Mouse (Mus musculus) heart, adult 11 months (tissue): ENCODE measurements around the gene Ahrr.

Source experiments
- DNase-seq: peaks from one replicate; pipeline ENCODE4 v3.0.0; 2022

Gene Ahrr

DNA sequence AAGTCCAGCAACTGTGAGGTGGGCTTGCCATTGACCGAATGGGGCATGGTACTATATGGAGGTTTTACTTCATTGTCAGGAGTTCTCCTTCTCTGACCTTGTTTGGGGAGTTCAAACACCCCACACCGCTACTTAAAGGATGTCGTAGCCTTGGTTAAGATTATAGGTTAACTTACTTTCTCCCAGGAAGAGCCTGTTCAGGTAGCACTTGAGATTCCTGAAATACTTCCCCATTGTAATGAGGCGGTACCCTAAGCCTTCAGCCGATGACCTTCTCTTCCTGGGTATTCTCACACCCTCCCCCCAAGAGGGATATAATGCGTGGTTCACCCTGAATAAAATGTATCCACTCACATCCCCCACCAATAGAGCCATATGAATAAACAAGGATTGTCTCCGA lies 54.6 kb downstream of the Ahrr start:
- DNase-seq: no peak

DNA sequence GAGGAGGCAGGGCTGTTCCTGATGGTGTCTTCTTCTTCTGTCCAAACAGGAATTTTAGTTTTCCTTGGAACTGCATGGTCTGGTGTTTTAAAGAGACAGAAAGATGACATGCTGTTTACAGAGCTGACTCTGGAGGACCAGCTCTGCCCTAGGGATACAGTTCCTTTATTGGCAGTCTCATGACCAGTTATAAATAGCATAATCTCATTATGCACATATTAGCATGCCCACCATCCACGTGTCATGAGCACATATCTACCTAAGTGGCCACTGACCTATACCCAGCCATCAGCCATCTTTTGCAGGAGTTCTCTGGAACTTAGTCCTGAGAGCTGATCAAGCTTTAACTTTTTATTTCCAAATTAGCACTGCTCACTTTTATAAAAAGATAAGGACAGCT lies 71.5 kb downstream of the Ahrr start:
- no peak for DNase-seq

DNA sequence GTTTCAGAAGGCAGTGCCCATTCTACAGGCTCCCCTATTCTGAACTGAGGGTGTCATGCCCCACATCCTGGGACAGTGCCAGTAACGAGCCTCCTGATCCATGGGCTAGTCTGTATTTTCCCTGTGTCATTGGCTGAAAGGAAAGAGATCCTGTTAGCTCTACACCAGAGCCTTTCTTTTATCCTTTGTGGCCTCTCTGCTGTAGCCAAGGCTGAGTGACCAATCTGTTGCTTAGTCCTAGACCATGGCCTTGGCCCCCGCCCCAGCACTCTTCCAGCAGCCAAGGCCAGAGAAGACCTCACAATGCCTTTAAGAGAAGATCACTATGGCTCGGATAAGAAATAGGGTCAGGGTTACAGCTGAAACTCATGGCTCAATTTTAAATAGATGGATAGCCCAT lies 73.7 kb downstream of the Ahrr start:
- no peak for DNase-seq

DNA sequence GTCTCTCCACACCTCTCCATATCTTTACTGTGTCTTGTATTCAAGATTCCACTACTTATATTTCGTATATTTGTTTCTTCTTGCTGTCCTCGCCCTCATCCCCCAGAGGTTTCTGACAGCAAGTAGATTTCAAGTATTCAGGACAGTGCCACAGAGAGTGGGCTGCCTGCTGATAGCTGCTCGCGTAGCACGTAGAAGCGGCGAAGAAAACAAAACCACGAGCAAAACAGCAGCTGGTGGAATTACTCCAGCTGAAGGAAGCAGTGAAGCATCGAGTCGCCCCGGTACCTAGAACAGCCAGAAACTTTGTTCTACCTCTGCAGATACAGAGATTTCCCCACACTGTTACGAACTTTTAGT lies 83.2 kb downstream of the Ahrr start:
- DNase-seq: no peak

DNA sequence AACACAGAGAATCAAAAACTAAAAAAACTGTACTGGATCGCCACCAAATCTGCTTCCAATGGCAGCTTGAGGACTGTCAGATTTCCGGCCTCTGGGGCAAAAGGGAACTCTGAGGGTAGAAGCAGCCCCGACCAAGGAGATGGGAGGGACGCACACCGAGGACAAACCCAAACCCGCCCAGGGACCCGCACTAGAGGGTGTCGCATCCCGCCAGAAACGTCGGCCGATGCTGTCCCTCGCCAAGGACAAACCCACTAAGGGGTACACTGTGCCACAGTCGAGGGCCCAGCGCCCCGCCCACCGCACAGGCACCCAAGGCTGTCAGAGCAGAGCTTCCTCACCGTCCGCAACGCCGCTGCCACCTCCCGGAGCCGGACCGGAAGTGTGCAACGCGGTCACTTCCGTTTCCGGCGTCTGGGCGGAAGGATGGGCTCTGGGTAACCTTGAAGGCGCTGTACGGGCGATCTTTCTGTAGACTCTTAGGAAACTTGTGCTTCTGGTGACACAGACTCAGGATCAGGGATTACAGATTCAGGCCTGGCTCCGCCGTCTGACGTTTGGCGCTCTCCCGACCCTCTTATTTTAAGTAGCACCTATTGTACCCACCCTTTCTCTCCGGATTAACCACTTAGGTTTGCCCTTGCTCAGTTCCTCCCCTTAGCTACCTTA lies 83.7 kb downstream of the Ahrr start, which contains the start of gene Exoc3:
Gene Exoc3 (minus strand): TSS at position 416 of the 669 bp plus-strand sequence.
- peak; percentile 99 for DNase-seq

DNA sequence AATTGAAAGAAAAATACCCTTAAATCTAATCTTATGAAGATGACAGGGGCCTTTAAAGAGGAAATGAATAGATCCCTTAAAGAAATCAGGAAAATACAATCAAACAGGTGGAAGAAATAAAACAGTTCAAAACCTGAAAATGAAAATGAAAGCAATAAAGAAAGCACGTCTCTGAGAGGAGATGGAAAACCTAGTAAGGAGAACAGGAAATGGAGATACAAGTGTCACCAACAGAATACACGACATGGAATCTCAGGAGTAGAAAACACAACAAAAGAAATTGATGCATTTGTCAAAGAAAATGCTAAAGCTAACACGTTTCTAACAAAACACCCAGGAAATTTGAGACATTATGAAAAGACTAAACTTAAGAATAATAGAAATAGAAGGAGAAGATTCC lies 95.7 kb downstream of the Ahrr start:
- DNase-seq: no peak

DNA sequence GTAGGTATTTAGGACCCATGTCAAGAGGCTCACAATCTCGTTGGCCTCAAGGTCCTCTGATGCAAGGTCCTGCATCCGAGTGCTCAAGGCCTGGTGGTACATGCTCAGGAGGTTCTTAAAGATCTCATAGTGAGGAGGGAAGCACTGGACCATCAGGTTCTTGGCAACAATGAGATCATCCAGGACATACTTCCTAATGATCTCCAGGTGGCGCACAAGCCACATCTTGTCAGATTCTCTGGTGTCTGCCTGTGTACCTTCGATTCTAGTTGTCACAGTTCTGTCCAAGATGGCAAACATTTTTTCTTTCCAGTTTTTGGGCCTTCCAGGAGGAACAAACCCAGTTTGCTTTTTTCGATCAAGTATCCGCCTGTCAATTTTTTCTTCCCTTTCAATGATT lies 99.5 kb downstream of the Ahrr start:
- DNase-seq: no peak

DNA sequence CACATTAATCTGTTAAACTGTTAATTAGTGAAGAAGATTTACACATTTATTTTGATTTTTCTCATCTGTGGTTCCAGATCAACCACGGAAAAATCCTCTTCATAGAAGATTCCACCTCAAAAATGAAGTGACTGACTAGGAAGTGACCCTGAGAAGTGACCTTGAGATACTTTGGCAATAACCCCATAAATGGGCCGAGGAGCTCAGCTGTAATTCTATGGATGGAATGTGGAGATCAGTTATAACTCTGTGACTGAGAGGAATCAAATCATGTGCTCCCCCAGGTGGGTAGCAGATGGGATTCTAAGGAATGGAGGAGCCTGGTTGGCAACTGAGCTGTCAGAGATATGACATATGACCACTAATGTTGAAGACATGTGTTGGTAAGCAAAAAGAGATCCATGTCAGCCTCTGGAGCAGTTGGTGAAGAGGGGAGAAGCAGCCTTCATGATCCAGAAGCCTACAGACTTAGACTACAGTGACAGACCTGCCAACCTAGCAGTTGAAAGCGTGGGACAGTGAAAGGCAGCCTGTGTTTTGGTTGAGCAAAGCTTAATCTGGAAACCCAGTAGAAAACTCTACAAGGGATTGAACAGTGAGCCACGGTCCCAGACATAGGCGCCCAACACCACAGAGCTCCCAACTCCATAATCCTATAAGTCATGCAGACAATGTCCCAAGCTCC lies 109.0 kb downstream of the Ahrr start:
- DNase-seq: peak; percentile 70

DNA sequence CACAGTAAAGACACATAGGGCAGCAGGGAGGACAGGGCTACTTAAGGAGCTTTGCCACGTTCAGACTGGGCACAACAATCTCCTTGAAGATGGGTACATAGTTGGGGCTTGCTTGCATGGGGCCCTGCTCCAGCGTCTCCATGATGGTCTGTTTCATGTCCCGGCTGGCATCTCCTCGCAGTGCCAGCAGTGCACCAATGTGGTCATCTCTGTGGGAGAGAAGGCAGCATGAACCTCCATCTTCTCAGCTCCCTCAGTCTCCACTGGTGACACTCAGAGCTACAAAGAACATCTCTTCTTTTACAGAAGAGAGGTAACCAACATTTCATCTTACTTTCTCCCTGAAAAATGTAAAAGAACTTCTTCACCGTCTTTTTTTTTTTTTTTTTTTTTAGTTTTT lies 120.1 kb downstream of the Ahrr start:
- peak; percentile 69 for DNase-seq

DNA sequence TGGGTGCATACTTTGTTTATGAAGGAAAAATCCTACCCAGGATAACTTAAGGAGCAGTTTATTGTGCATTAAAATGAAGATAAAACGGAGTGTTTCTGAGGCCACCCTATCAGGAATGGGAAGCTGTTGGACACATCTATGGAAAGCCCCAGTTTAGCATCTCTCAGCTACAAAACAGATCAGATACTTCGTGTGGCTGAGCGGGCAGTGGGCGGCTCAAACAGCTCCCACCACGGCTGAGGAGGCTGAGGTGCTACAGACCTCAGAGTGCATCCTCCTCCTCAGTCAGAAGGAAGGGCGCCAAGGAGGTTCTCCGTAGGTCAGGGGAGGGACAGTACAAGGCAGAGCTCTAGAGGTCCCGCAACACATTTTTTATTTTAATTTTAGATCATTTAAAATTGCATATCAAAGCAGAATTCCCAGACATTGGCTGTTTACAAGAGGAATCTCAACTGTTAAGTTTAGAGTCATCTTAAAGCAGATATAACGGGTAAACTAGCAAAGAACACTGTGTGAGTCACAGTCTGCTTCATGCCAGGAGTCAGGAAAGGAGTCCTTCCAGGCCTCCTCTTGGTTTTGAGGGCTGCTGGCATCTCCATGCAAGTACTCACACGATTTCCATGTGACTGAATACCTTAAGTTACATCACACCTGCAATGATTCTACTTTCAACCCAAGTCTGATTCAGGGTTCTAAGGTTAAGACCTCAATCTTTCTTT lies 122.5 kb downstream of the Ahrr start:
- DNase-seq: peak; percentile 37

DNA sequence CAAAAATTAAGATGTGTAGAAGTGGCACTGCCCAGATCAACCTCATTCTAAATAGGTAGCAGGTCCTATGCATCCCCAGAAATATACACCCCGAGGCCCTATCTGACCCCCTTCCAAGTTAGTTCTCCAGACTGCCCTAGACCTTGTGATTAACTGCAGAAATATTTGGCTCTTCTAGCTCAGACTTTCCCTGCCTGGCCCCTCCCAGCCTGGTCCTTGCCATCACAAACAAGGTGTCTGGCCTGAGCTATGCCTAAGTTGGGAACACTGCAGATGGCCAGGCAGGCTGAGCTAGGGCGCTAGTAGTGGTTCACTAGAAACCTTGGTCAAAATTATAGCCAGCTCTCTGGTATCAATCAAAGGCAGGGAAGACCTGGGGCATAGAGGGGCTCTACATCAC lies 124.6 kb downstream of the Ahrr start:
- DNase-seq: peak; percentile 92

DNA sequence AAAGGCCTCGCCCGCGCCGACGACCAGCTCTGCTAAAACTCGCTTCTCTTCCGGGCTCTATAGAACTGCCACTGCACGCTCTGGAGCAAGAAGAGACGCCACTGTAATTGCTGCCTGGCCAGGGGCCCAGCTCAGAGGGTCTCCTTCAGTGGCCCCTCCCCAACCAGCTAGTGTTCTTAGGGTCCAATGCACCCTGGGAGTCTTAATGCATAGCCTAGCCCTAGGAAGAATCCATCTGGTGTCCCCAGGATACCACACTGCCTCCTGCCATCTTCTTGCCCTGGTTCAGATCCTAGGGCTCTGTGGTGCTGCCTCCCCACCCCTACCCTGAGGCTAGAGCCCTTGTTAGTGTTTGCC lies 125.1 kb downstream of the Ahrr start:
- peak; percentile 94 for DNase-seq

DNA sequence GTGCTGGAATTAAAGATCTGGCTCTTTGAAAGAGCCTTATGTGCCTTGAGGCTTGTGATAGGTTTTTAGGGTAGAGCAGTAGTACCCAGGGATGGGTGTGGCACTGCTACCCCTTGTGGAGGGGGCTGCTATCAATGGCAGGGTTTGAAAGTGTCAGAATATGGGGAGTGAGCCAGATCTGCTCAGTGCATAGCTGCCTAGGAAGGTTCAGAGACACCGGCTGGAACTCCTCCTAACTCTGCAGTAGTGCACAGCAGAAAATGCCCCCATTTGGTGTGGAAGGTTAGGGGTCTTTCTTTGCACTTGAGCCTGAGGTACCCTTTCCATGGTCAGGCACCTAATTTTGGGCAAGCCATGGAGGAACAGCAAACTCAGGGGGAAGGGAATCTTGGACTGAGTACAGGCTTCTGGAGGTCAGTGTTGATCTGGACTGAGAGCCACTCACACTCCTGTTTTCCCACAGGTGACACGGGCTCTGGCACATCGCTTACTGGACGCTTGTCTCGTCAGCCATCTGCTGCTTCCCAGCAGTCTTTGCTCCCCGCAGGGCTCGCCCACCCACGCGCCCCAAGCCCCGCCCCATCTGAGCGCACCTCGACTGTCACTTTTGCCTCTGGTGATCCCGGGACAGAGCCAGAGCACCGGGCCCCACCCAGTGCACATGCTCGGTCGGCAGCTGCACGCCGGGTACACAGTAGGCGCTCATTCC lies 125.6 kb downstream of the Ahrr start:
- peak; percentile 95 for DNase-seq
